ENCODE assay signal across 8 mouse cellular contexts in genomic region chr2:168766538-168767361, GRCm38 (mm10). TPM values are rescaled to one million over a fixed set of nuclear protein-coding genes. Genes with fewer than 3 reads are reported as not detected.
DNase-seq lines count a peak whose midpoint lies in the region; ATAC-seq and TF ChIP-seq lines count a peak whose summit lies in the region.

No protein-coding gene starts in this region.

- no peaks in the 10 kb centered on the region for H3K36me3 ChIP-seq in embryonic facial prominence, embryonic 13.5 days
- no peaks in the 10 kb centered on the region for H3K36me3 ChIP-seq in hindbrain, embryonic 11.5 days (ENCODE audit: control insufficient read depth, insufficient read depth, low read length)
- no peaks in the 10 kb centered on the region for H3K36me3 ChIP-seq in liver, embryonic 11.5 days (ENCODE audit: control insufficient read depth, insufficient read depth, low read length)
- no peaks in the 10 kb centered on the region for H3K36me3 ChIP-seq in stomach, postnatal 0 days (ENCODE audit: control insufficient read depth, insufficient read depth, low read length)

- no peaks in the 10 kb centered on the region for H3K9me3 ChIP-seq in embryonic facial prominence, embryonic 13.5 days
- H3K9me3 ChIP-seq in hindbrain, embryonic 11.5 days (ENCODE audit: control insufficient read depth, low read length): no peaks in the 10 kb centered on the region
- no peaks in the 10 kb centered on the region for H3K9me3 ChIP-seq in liver, embryonic 11.5 days (ENCODE audit: control insufficient read depth, low read length)
- H3K9me3 ChIP-seq in stomach, postnatal 0 days (ENCODE audit: control insufficient read depth, low read length): no peaks in the 10 kb centered on the region

- peak overlapping the region; percentile 97 for H3K4me2 ChIP-seq in embryonic facial prominence, embryonic 13.5 days
- peak overlapping the region; percentile 95 for H3K4me2 ChIP-seq in hindbrain, embryonic 11.5 days (replicated peaks; ENCODE audit: low read depth, low read length)
- H3K4me2 ChIP-seq in liver, embryonic 11.5 days: peak overlapping the region; percentile 78
- peak overlapping the region; percentile 67 for H3K4me2 ChIP-seq in stomach, postnatal 0 days (replicated peaks; ENCODE audit: low read depth)

- WGBS in embryonic facial prominence, embryonic 13.5 days: under 1% methylated on average over 51 of the region's 52 CpGs
- 0% methylated on average over 51 of the region's 52 CpGs for WGBS in hindbrain, embryonic 11.5 days
- 0% methylated on average over 52 of the region's 52 CpGs for WGBS in liver, embryonic 11.5 days
- 2% methylated on average over 50 of the region's 52 CpGs for WGBS in stomach, postnatal 0 days

- H3K4me3 ChIP-seq in embryonic facial prominence, embryonic 13.5 days: peak overlapping the region; percentile 60
- peak overlapping the region; percentile 64 for H3K4me3 ChIP-seq in hindbrain, embryonic 11.5 days (ENCODE audit: low read depth, low read length)
- H3K4me3 ChIP-seq in liver, embryonic 11.5 days (ENCODE audit: low read depth, low read length): peak overlapping the region; percentile 60
- H3K4me3 ChIP-seq in stomach, postnatal 0 days (ENCODE audit: low read depth, low read length): peak overlapping the region; percentile 43

- no peak for TF ChIP-seq EP300 in stomach, postnatal 0 days (optimal IDR thresholded peaks at IDR 0.05)

- peaks cover 43% of the 10 kb centered on the region for H3K4me1 ChIP-seq in embryonic facial prominence, embryonic 13.5 days
- peaks cover 9% of the 10 kb centered on the region; the same call in 1 of the 2 replicates for H3K4me1 ChIP-seq in hindbrain, embryonic 11.5 days (replicated peaks; ENCODE audit: control insufficient read depth, insufficient read depth, low read length)
- H3K4me1 ChIP-seq in liver, embryonic 11.5 days (replicated peaks; ENCODE audit: control insufficient read depth, insufficient read depth, low read length): peaks cover 8% of the 10 kb centered on the region
- peaks cover 8% of the 10 kb centered on the region for H3K4me1 ChIP-seq in stomach, postnatal 0 days (replicated peaks; ENCODE audit: control insufficient read depth, insufficient read depth)

- peak overlapping the region; percentile 82 for H3K9ac ChIP-seq in embryonic facial prominence, embryonic 13.5 days
- peak overlapping the region; percentile 73 for H3K9ac ChIP-seq in hindbrain, embryonic 11.5 days (ENCODE audit: low read depth, low read length)
- peak overlapping the region; percentile 46 for H3K9ac ChIP-seq in liver, embryonic 11.5 days (ENCODE audit: low read depth, low read length)
- H3K9ac ChIP-seq in stomach, postnatal 0 days (ENCODE audit: low read length): no peak overlapping the region

- ATAC-seq in embryonic facial prominence, embryonic 13.5 days (ENCODE audit: insufficient number of reproducible peaks, insufficient read depth, low FRiP score, low TSS enrichment, low read depth): no peak
- ATAC-seq in hindbrain, embryonic 11.5 days (ENCODE audit: low FRiP score): peak; percentile 86
- ATAC-seq in liver, embryonic 11.5 days (replicated peaks; ENCODE audit: low FRiP score): peak; percentile 72
- peak; percentile 58; the same call in 1 of the 2 replicates for ATAC-seq in stomach, postnatal 0 days (ENCODE audit: low FRiP score, low TSS enrichment)
- ATAC-seq in megakaryocyte, adult 5-6 weeks (ENCODE audit: poor library complexity, severe bottlenecking): no peak

- H3K27me3 ChIP-seq in embryonic facial prominence, embryonic 13.5 days: peaks cover 82% of the 10 kb centered on the region
- H3K27me3 ChIP-seq in hindbrain, embryonic 11.5 days (ENCODE audit: control insufficient read depth, insufficient read depth, low read length): peaks cover 6% of the 10 kb centered on the region; the same call in 1 of the 2 replicates
- peaks cover 68% of the 10 kb centered on the region for H3K27me3 ChIP-seq in liver, embryonic 11.5 days (replicated peaks; ENCODE audit: control insufficient read depth, insufficient read depth, low read length)
- peaks cover 22% of the 10 kb centered on the region; the same call in 1 of the 2 replicates for H3K27me3 ChIP-seq in stomach, postnatal 0 days (ENCODE audit: control insufficient read depth, insufficient read depth, low read length)

- peak overlapping the region; percentile 75 for H3K27ac ChIP-seq in embryonic facial prominence, embryonic 13.5 days
- H3K27ac ChIP-seq in hindbrain, embryonic 11.5 days (ENCODE audit: low read depth, low read length): peak overlapping the region; percentile 84
- H3K27ac ChIP-seq in liver, embryonic 11.5 days (ENCODE audit: low read depth, low read length): peak overlapping the region; percentile 82
- no peak overlapping the region for H3K27ac ChIP-seq in stomach, postnatal 0 days (replicated peaks)

- no peak for TF ChIP-seq CTCF in stomach, postnatal 0 days (IDR thresholded peaks at IDR 0.05; ENCODE audit: low read depth)

- DNase-seq in layer of hippocampus, adult 11-12 months (ENCODE audit: low spot score): peak; percentile 36
- no peak for DNase-seq in layer of hippocampus, adult 9-10 months (ENCODE audit: low spot score)
- DNase-seq in hindbrain, embryonic 11.5 days (ENCODE audit: low spot score): peak; percentile 87
- peak; percentile 66 for DNase-seq in liver, embryonic 11.5 days (ENCODE audit: low spot score)
- DNase-seq in stomach, postnatal 0 days (ENCODE audit: low spot score): peak; percentile 31
- no peak for DNase-seq in ovary, adult 18-20 months (ENCODE audit: low spot score)

RNA-seq across cellular contexts. Expression of gene Sall4, which starts 1.0 kb away (rescaled TPM):
- polyA plus RNA-seq in embryonic facial prominence, embryonic 13.5 days (2015; fragmentation: Nextera tagmentation; extraction: Ambion mirVana): 1.8 and 1.9 TPM in 2 replicates
- polyA plus RNA-seq in hindbrain, embryonic 11.5 days (2014; fragmentation: Nextera tagmentation; extraction: Ambion mirVana): 7.1 and 7.3 TPM in 2 replicates
- 14.2 and 17.2 TPM in 2 replicates for polyA plus RNA-seq in liver, embryonic 11.5 days (2014; fragmentation: Nextera tagmentation; extraction: Ambion mirVana)
- polyA plus RNA-seq in stomach, postnatal 0 days (2015; fragmentation: Nextera tagmentation; extraction: Ambion mirVana): 0.05 and 0.18 TPM in 2 replicates
- total RNA-seq in megakaryocyte, adult 5-6 weeks (2015): not detected in 2 replicates
- total RNA-seq in megakaryocyte, adult 5-6 weeks (2017): not detected in 2 replicates

RNA-seq across cellular contexts. Expression of gene Atp9a, which starts 24.5 kb away (rescaled TPM):
- 22.4 and 23.0 TPM in 2 replicates for polyA plus RNA-seq in embryonic facial prominence, embryonic 13.5 days (2015; fragmentation: Nextera tagmentation; extraction: Ambion mirVana)
- polyA plus RNA-seq in hindbrain, embryonic 11.5 days (2014; fragmentation: Nextera tagmentation; extraction: Ambion mirVana): 12.8 and 14.6 TPM in 2 replicates
- 4.4 and 5.5 TPM in 2 replicates for polyA plus RNA-seq in liver, embryonic 11.5 days (2014; fragmentation: Nextera tagmentation; extraction: Ambion mirVana)
- 24.1 and 29.2 TPM in 2 replicates for polyA plus RNA-seq in stomach, postnatal 0 days (2015; fragmentation: Nextera tagmentation; extraction: Ambion mirVana)
- total RNA-seq in megakaryocyte, adult 5-6 weeks (2015): 0.04 and 0.14 TPM in 2 replicates
- 0.16 and 0.18 TPM in 2 replicates for total RNA-seq in megakaryocyte, adult 5-6 weeks (2017)

Comparison
In these comparisons a context has a peak if more than half of its experiments do, and no peak if none do; other contexts are left out.
1. DNase-seq: peak in layer of hippocampus, adult 11-12 months (single experiment), hindbrain, embryonic 11.5 days (single experiment), liver, embryonic 11.5 days (single experiment) and stomach, postnatal 0 days (single experiment); none in layer of hippocampus, adult 9-10 months (single experiment) and ovary, adult 18-20 months (single experiment).
2. ATAC-seq: peak in hindbrain, embryonic 11.5 days (single experiment), liver, embryonic 11.5 days (single experiment) and stomach, postnatal 0 days (single experiment); none in embryonic facial prominence, embryonic 13.5 days (single experiment) and megakaryocyte, adult 5-6 weeks (single experiment).
3. Peak in every context shown above with its lines, with median percentiles within 50 percentile points of each other: H3K4me2 ChIP-seq and H3K4me3 ChIP-seq.